Mouse (Mus musculus) adrenal gland, postnatal 10 days (tissue): ENCODE data around the gene Cst8. TPM values are rescaled to one million over a fixed set of nuclear protein-coding genes. Genes with fewer than 3 reads are reported as not detected.
"Not testable (repeated sequence)": the region's sequence is repeated elsewhere in the genome, so short reads cannot be mapped to it uniquely, and the experiment has no call there.

Experiments
- DNase-seq: peaks from one replicate; pipeline ENCODE4 v3.0.0; 2021; ENCODE audit warnings: mixed read lengths
- long read RNA-seq, 2 experiments: library from polyadenylated mRNA; stranded (forward); transcript quantifications; one replicate each; pipeline ENCODE4 v2.0.0; 2021
- total RNA-seq, 2 experiments: library from RNA; stranded (reverse); gene quantifications; 2 replicates each; pipeline ENCODE4 v1.2.3; 2021

Cst8 gene
- 10 to 100 TPM; 60.9 to 87.0 TPM for total RNA-seq
- long read RNA-seq, experiment 1, transcript Cst8-201 (4 exons, 768 nt) = major isoform, 27 of 42 reads
- long read RNA-seq, experiment 1, partial matches to known transcripts = 6 of 42 reads
- long read RNA-seq, experiment 1, other reads (novel, unspliced or antisense) = 8 of 42 reads
- long read RNA-seq, experiment 2, transcript Cst8-201 (4 exons, 768 nt) = major isoform, 36 of 47 reads
- long read RNA-seq, experiment 2, partial matches to known transcripts = 7 of 47 reads
- long read RNA-seq, experiment 2, other reads (novel, unspliced or antisense) = 2 of 47 reads

- DNase-seq = peak; percentile 11
These were observed at the start of gene Cst8 for GRCm38 (mm10) chr2:148798485-148798884. Gene Cst8 (plus strand): TSS chr2:148798785.

- DNase-seq = no peak
These were observed 48.5 kb upstream of the Cst8 start, which contains the start of gene Cstl1 for GRCm38 (mm10) chr2:148750058-148750457. Gene Cstl1 (plus strand): TSS chr2:148750358.

DNA sequence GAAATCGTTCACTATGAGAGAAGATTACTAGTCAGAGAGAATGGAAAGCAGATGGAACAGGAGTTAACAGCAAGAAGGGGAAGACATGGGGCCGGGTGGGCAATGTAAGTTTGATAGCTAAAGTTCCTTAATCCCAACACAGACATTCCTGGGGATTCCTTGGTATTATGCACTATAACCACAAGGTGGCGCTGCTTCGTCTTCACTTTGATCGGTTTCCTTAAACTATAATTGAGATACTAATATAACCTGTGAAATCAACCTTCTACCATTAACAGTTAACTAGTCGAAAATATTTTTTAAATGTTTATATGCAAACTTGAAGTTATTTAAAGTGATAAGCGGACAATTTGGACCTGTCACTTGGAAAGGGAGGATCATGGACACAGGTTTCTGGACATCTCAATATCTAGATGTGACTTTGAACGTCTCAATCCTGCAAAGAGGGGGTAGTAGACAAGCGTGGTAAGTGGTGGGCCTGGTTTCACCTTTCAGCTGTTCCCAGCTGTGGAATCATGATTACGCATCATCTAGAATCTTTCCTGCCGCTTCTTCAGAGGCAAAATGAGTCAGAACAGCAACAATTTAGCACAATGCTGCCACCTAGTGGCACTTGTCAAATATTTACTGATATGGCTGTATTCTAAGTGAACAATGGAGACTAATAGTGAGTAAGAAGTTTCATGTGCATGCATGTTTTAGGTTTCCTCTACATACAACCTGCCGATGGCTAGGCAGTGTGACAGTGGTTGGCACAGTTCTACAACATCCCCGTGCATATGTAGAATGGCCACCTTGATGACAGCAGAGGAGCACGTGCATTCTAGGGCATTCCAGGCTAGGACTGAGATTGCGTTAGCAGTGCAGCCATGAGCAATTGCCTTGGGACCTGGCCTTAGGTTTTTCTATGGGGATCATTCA, 46.4 kb upstream of the Cst8 start:
- DNase-seq = peak; percentile 81

- no peak for DNase-seq
These were observed 44.2 kb upstream of the Cst8 start for GRCm38 (mm10) chr2:148754310-148754846.

- DNase-seq = no peak
These were observed 34.8 kb upstream of the Cst8 start for GRCm38 (mm10) chr2:148763648-148764388.

DNA sequence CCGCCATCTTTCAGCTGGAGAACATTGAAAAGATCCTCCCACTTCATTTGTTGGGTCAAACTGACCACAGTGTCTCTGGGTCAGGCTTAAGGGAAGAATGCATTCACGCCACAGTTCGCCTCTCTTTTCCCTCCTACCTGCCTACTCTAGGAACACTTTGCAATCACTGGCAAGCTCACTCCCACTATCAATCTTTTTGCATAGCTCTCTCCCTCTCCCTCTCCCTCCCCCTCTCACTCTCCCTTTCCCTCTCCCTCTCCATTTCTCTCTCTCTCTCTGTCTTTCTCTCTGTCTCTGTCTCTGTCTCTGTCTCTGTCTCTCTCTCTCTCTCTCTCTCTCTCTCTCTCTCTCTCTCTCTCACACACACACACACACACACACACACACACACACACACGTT, 27.2 kb upstream of the Cst8 start, which contains the start of gene Cst11:
Gene Cst11, minus strand, starts transcription at position 101 of the 400 bp plus-strand sequence.
- DNase-seq = not testable (repeated sequence)

DNA sequence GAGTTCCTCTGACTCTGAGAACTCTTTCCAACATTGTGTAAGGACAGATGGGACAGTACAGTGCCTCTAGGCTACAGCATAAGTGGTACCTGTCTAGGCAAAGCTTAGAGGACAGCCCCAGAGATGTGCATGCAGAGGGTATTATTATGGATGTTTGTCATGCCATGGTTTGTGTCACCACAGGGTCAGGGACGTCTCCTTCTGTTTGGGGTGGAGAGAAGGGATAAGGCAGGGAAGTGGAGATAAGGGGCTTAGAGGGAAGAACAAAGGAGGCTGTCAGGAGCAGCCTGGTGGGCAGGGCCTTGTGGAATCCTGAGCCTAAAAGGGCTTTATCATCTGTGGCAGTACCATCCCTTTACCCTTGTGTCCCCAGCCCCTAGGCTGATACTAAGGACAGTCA, 16.9 kb upstream of the Cst8 start, which contains the start of gene 8030411F24Rik:
Gene 8030411F24Rik, plus strand, starts transcription at position 301 of the 400 bp plus-strand sequence.
- no peak for DNase-seq

DNA sequence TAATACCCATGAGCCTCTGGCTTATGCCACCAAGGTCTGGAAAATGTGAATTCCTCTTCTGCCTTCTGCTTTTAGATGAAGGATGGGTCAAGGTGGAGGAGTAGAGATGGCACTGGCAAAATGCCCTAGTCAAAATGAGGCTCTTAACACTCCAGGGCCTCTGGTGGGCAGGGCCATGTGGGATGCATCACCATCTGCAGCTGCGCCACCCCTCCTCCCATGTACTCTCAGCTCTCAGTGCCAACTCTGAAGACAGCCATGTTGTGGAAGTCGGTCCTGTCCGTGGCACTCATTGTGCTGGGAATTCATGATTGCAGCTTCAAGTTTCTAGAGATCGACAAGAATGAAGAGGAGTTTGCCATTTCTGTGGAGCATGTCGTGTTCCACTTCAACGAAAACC, 9.4 kb upstream of the Cst8 start, which contains the start of gene Cst12:
Gene Cst12, plus strand, starts transcription at position 220 of the 400 bp plus-strand sequence.
- DNase-seq = no peak

DNA sequence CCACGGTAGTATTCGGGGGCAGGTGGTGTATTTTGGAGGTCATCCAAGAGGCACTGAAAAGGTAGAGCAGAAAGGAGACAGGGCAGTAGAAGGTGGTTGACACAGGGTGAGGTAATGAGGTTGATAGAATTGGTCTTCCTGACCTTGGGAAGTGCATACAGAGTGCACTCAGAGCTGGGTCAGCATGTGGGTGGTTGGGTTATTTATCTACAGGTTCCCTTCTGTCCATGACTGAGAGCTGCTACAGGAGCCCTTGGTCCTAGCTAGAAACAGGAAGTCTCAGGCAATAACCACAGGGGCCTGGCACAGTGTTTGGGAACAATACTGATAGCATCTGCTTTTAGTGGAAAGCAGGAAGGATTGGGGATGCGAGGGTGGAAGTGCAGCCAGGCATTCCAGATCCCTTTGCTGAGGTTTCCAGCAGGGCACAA, 2.9 kb downstream of the Cst8 start:
- peak; percentile 10 for DNase-seq

DNA sequence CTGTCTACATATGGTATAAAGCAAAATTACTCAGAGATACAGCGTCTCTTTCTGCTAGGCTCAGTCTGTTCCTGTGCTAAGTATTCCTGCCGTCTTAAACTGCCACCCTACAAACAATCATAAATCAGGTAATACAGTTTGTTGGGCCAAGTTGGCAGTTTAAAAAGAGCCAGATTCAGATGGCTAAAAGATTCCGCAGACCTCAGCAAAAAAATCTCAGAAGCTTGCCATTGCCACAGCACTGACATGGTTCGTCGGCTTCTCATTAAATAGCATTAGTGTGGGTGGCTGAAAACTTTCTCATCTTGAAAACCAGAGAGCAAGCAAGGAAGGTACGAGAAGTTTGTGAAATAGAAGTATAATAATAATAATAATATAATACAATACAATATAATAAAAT, 8.1 kb downstream of the Cst8 start:
- no peak for DNase-seq

DNA sequence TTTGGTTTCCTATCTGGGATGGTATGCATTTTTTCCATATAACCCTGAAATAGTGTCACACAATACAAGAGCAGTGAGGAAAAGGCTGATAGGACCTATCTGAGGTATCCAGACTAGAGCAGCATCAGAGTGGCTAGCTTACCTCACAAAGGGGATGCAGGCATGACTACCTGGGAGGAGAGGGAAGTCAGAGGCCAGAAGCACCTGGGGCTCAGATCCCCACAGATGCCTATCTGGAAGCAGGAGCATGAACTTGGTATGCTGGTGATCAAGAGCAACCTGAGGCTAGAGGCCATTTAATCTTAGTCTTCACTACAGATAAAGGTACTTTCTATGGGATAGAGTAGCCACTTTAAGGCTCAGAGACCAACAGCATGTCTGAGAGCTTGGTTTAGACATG, 21.3 kb downstream of the Cst8 start, which contains the start of gene Cst13:
Gene Cst13, plus strand, starts transcription at position 173 of the 400 bp plus-strand sequence.
- no peak for DNase-seq

GRCm38 (mm10) chr2:148825986-148826385, 27.4 kb downstream of the Cst8 start:
- no peak for DNase-seq

GRCm38 (mm10) chr2:148834912-148835311, 36.3 kb downstream of the Cst8 start, which contains the start of gene Cst9:
Gene Cst9 (plus strand): TSS chr2:148835147.
- DNase-seq = no peak

DNA sequence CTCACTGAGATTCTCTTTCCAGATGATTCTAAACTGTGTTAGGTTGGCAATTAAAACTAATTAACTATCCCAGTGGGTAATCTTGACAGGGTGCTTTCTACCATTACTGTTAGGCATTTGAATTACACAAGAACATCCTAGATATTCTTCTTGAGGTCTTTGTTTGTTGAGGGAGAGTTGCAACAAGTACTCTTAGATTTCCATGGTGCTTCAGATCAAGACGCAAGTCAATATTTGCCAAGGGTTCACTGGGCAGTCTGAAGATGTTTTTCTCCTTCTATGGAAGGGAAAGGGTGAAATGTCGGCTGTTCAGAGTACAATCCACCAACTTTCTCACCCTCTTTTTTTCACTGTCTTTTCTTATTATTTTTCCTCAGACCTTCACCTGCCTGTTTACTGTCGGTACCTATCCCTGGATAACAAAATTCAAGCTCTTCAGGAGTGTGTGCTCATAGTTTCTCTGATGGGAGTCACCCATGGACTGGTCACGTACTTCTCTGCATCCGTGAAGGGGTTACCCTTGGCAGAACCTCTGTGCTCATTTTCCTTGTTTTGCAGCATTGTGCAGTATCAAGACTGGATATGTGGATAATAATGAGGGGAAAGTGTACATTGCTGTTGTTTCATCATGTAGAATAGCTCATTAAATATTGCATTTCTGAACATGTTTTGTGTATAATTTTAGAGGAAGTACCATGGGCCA, 39.6 kb downstream of the Cst8 start:
- no peak for DNase-seq

- no peak for DNase-seq
These were observed 40.6 kb downstream of the Cst8 start for GRCm38 (mm10) chr2:148839224-148839623.

- peak; percentile 85 for DNase-seq
These were observed 52.7 kb downstream of the Cst8 start for GRCm38 (mm10) chr2:148851116-148851906.
